Mouse (Mus musculus) lung, postnatal 0 days (tissue): ENCODE results near the gene Lrig3. TPM values are rescaled to one million over a fixed set of nuclear protein-coding genes. Genes with fewer than 3 reads are reported as not detected.

ENCODE experiments used
- ATAC-seq: fragments of 200-750 bp; cut with Nextera tagmentation; 2 replicates; pipeline ENCODE4 v1.8.0; 2017; ENCODE audit warnings: moderate library complexity
- DNase-seq: peaks from one replicate; pipeline ENCODE4 v3.0.0-alpha.2; 2016; ENCODE audit warnings: low spot score
- H3K27ac ChIP-seq: fragments of 300-500 bp; sonication (generic); 2 replicates; pipeline ENCODE4 v1.5.1; 2014; ENCODE audit warnings: antibody characterized with exemption, mild to moderate bottlenecking, low read length, mixed read lengths
- H3K27me3 ChIP-seq: fragments of 300-500 bp; sonication (generic); replicated peaks from 2 replicates; pipeline ENCODE4 v1.6.1; 2014; ENCODE audit warnings: low read length, mixed read lengths; ENCODE audit not compliant: insufficient read depth
- H3K36me3 ChIP-seq: fragments of 300-500 bp; sonication (generic); 2 replicates; pipeline ENCODE4 v1.6.1; 2014; ENCODE audit warnings: low read length, mixed read lengths; ENCODE audit not compliant: insufficient read depth
- H3K4me1 ChIP-seq: fragments of 300-500 bp; sonication (generic); 2 replicates; pipeline ENCODE4 v1.6.1; 2014; ENCODE audit warnings: antibody characterized with exemption, low read depth, low read length, mixed read lengths; ENCODE audit not compliant: insufficient read depth
- H3K4me2 ChIP-seq: fragments of 300-500 bp; sonication (generic); replicated peaks from 2 replicates; pipeline ENCODE4 v1.6.1; 2014; ENCODE audit warnings: low read depth, mild to moderate bottlenecking, low read length, moderate library complexity, mixed read lengths
- H3K4me3 ChIP-seq: fragments of 300-500 bp; sonication (generic); 2 replicates; pipeline ENCODE4 v1.5.1; 2014; ENCODE audit warnings: low read depth, low read length
- H3K9ac ChIP-seq: fragments of 300-500 bp; sonication (generic); replicated peaks from 2 replicates; pipeline ENCODE4 v1.6.1; 2014; ENCODE audit warnings: low read depth, mild to moderate bottlenecking
- H3K9me3 ChIP-seq: fragments of 300-500 bp; sonication (generic); 2 replicates; pipeline ENCODE4 v1.6.1; 2016; ENCODE audit warnings: low read length, mixed read lengths
- CTCF ChIP-seq: IDR thresholded peaks from 2 replicates; pipeline ENCODE4 v1.5.1; 2016; ENCODE audit warnings: antibody characterized with exemption, mild to moderate bottlenecking
- EP300 ChIP-seq: IDR thresholded peaks from 2 replicates; pipeline ENCODE4 v1.6.1; 2016; ENCODE audit warnings: antibody characterized with exemption, mild to moderate bottlenecking, control low read depth
- WGBS: fragments of 180-500 bp; shearing (Covaris S2); extraction: QIAGEN DNeasy Blood & Tissue Kit; methylation state at CpG from one replicate; pipeline ENCODE4 v1.1.7; 2014; 5-methylcytosine and 5-hydroxymethylcytosine counted together
- polyA plus RNA-seq: library from polyadenylated mRNA; unstranded; fragments of >200 nt; fragmentation: Nextera tagmentation; extraction: Ambion mirVana; gene quantifications from 2 replicates; pipeline ENCODE4 v1.2.1, GENCODE M21; 2015

The Lrig3 gene
- polyA plus RNA-seq, 1 experiment from 2014 or later: 4.7 TPM

GRCm38 (mm10) chr10:125933388-125933787 lies 32.6 kb upstream of the Lrig3 start:
- Histone ChIP-seq H3K4me1 (no peaks in the 10 kb centered on the region), H3K27me3 (no peaks in the 10 kb centered on the region), H3K36me3 (no peaks in the 10 kb centered on the region), H3K9ac (no peak overlapping the region), H3K9me3 (no peaks in the 10 kb centered on the region), H3K4me3 (no peak overlapping the region), H3K4me2 (no peak overlapping the region), H3K27ac (no peak overlapping the region)
- TF ChIP-seq EP300 (no peak), CTCF (no peak)
- ATAC-seq: no peak
- 68% methylated on average over 6 of the region's 6 CpGs for WGBS
- DNase-seq: no peak

- no peak for TF ChIP-seq EP300
- no peak for TF ChIP-seq CTCF
- Histone ChIP-seq H3K4me3 (no peak overlapping the region), H3K4me2 (no peak overlapping the region), H3K9ac (no peak overlapping the region), H3K9me3 (no peaks in the 10 kb centered on the region), H3K4me1 (no peaks in the 10 kb centered on the region), H3K36me3 (no peaks in the 10 kb centered on the region), H3K27me3 (no peaks in the 10 kb centered on the region), H3K27ac (no peak overlapping the region)
- 68% methylated on average over 3 of the region's 3 CpGs for WGBS
- ATAC-seq: no peak
- DNase-seq: no peak
These were observed 31.9 kb upstream of the Lrig3 start for GRCm38 (mm10) chr10:125934095-125934494.

- H3K9me3 ChIP-seq: no peaks in the 10 kb centered on the region
- TF ChIP-seq CTCF: no peak
- no peak for TF ChIP-seq EP300
- ATAC-seq (no peak), DNase-seq (peak; percentile 28)
- no peak overlapping the region for H3K27ac ChIP-seq
- H3K9ac ChIP-seq: no peak overlapping the region
- peak overlapping the region; percentile 34 for H3K4me2 ChIP-seq
- H3K4me3 ChIP-seq: no peak overlapping the region
- no peaks in the 10 kb centered on the region for H3K27me3 ChIP-seq
- no peaks in the 10 kb centered on the region for H3K36me3 ChIP-seq
- 35% methylated on average over 11 of the region's 11 CpGs for WGBS
- H3K4me1 ChIP-seq: no peaks in the 10 kb centered on the region
These were observed 28.2 kb upstream of the Lrig3 start for GRCm38 (mm10) chr10:125937517-125938497.

GRCm38 (mm10) chr10:125938528-125939402 lies 27.2 kb upstream of the Lrig3 start:
- no peak for TF ChIP-seq EP300
- Histone ChIP-seq H3K9me3 (no peaks in the 10 kb centered on the region), H3K4me3 (no peak overlapping the region), H3K4me1 (no peaks in the 10 kb centered on the region), H3K9ac (no peak overlapping the region), H3K4me2 (peak overlapping the region; percentile 34; the same call in 1 of the 2 replicates), H3K36me3 (no peaks in the 10 kb centered on the region), H3K27ac (no peak overlapping the region), H3K27me3 (no peaks in the 10 kb centered on the region)
- ATAC-seq (no peak), DNase-seq (no peak)
- 48% methylated on average over 12 of the region's 12 CpGs for WGBS

- H3K27ac ChIP-seq: no peak overlapping the region
- 65% methylated on average over 11 of the region's 11 CpGs for WGBS
- H3K4me2 ChIP-seq: no peak overlapping the region
- no peaks in the 10 kb centered on the region for H3K36me3 ChIP-seq
- no peak for TF ChIP-seq EP300
- TF ChIP-seq CTCF: no peak
- H3K4me3 ChIP-seq: no peak overlapping the region
- H3K9ac ChIP-seq: no peak overlapping the region
- H3K27me3 ChIP-seq: no peaks in the 10 kb centered on the region
- DNase-seq (no peak), ATAC-seq (no peak)
- H3K9me3 ChIP-seq: no peaks in the 10 kb centered on the region
- no peaks in the 10 kb centered on the region for H3K4me1 ChIP-seq
These were observed 25.5 kb upstream of the Lrig3 start for GRCm38 (mm10) chr10:125940316-125941059.

GRCm38 (mm10) chr10:125943098-125943497 lies 22.9 kb upstream of the Lrig3 start:
- WGBS: 43% methylated on average over 5 of the region's 5 CpGs
- Histone ChIP-seq H3K36me3 (no peaks in the 10 kb centered on the region), H3K4me2 (no peak overlapping the region), H3K27ac (no peak overlapping the region), H3K4me3 (no peak overlapping the region), H3K9ac (no peak overlapping the region), H3K4me1 (no peaks in the 10 kb centered on the region), H3K9me3 (no peaks in the 10 kb centered on the region), H3K27me3 (no peaks in the 10 kb centered on the region)
- TF ChIP-seq EP300 (no peak), CTCF (no peak)
- no peak for ATAC-seq
- no peak for DNase-seq
